Mouse (Mus musculus) G1E (cell line): Measurements from ENCODE around the gene Rcbtb2.

Experiments used
- CTCF ChIP-seq: IDR thresholded peaks from 2 replicates; pipeline ENCODE4 v1.5.1; 2012; ENCODE audit warnings: low read depth, low read length, inconsistent platforms, mixed read lengths
- GATA1 ChIP-seq: IDR thresholded peaks from 2 replicates; pipeline ENCODE4 v1.6.1; 2012; ENCODE audit warnings: borderline replicate concordance, low read length, inconsistent platforms, mixed read lengths
- GATA2 ChIP-seq: IDR thresholded peaks from 2 replicates; pipeline ENCODE4 v1.6.1; 2012; ENCODE audit warnings: low read depth, low read length, inconsistent platforms, borderline replicate concordance
- POLR2AphosphoS5 ChIP-seq: IDR thresholded peaks from 2 replicates; pipeline ENCODE4 v1.6.1; 2012; ENCODE audit warnings: low read depth, low read length, inconsistent platforms; ENCODE audit not compliant: insufficient replicate concordance
- TAL1 ChIP-seq: conservative IDR thresholded peaks from 2 replicates; pipeline ENCODE4 v1.6.1; 2012; ENCODE audit warnings: low read depth, low read length, inconsistent platforms, mixed read lengths

- TF ChIP-seq CTCF (no peak), TAL1 (no peak), POLR2AphosphoS5 (no peak), GATA1 (no peak), GATA2 (no peak)
Measured at GRCm38 (mm10) chr14:73086425-73086824, 36.4 kb upstream of the Rcbtb2 start.
